Mouse (Mus musculus) heart, postnatal 0 days (tissue): ENCODE measurements around the gene Pfkfb4.

Experiments
- CTCF ChIP-seq: IDR thresholded peaks from 2 replicates; pipeline ENCODE4 v1.5.1; 2016; ENCODE audit warnings: antibody characterized with exemption, control low read depth, low read depth
- EP300 ChIP-seq: IDR thresholded peaks from 2 replicates; pipeline ENCODE4 v1.6.1; 2016; ENCODE audit warnings: antibody characterized with exemption, low read depth

DNA sequence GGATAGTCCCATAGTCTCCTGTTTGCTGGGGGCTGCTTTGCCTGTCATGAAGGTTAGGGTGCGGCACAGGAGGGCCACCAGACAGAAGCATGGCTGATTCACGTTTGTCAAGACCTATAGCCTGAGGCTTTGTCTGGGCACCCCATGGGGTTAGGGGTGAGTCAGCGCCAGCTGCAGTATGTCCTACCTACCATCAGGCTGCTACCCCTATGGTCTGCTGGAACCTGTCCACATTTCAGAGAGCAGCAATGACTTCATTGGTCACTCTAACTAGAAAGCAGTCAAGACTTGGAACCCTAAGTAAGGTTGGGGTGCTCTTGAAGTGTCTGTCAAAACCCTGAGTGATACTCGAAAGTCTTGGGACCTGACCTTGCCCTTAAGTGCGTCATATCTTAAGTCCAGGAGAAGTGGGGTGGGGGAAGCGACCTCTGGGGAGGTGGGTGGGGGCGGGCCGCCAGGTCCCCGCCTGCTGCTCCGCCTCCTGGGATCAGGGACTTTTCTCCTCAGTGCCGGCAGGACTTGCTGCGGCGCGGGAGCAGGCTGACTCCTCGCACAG lies 38.4 kb upstream of the Pfkfb4 start, which contains the start of gene Col7a1:
- no peak for TF ChIP-seq CTCF
- no peak for TF ChIP-seq EP300
